Mouse (Mus musculus): ENCODE measurements around the gene Hes7. TPM values are rescaled to one million over a fixed set of nuclear protein-coding genes. Genes with fewer than 3 reads are reported as not detected.

The Hes7 gene
- polyA plus RNA-seq, 1 experiment from 2014 or later = 0.89 TPM

GRCm38 (mm10) chr11:69125041-69125851 is 5.0 kb downstream of the Hes7 start:
- Histone ChIP-seq H3K9ac (peak overlapping the region; percentile 58), H3K4me3 (peak overlapping the region; percentile 55), H3K4me1 (peaks cover 32% of the 10 kb centered on the region), H3K4me2 (peak overlapping the region; percentile 72), H3K27ac (peak overlapping the region; percentile 83), H3K36me3 (replicated peaks) (no peaks in the 10 kb centered on the region), H3K9me3 (no peaks in the 10 kb centered on the region), H3K27me3 (replicated peaks) (peaks cover 8% of the 10 kb centered on the region)
- ATAC-seq (replicated peaks) = peak; percentile 57
- under 1% methylated on average over 24 of the region's 24 CpGs for WGBS

- H3K27ac ChIP-seq = peak within 1 kb of the TSS; percentile 83
- H3K4me3 ChIP-seq = peak within 1 kb of the TSS; percentile 55
- 4% methylated on average over 3 of the region's 3 CpGs for WGBS
- peaks cover 28% of the 10 kb centered on the region for H3K4me1 ChIP-seq
- H3K27me3 ChIP-seq (replicated peaks) = peaks cover 4% of the 10 kb centered on the region; the same call in 1 of the 2 replicates
- peak within 1 kb of the TSS; percentile 58 for H3K9ac ChIP-seq
- H3K9me3 ChIP-seq = no peaks in the 10 kb centered on the region
- H3K36me3 ChIP-seq (replicated peaks) = no peaks in the 10 kb centered on the region
- ATAC-seq (replicated peaks) = no peak
- H3K4me2 ChIP-seq = peak within 1 kb of the TSS; percentile 72
Observed at GRCm38 (mm10) chr11:69125852-69125918, 5.5 kb downstream of the Hes7 start, which contains the start of gene Aloxe3. TSS of gene Aloxe3 (plus strand) at chr11:69125896.

- Histone ChIP-seq H3K4me2 (peak overlapping the region; percentile 72), H3K9ac (peak overlapping the region; percentile 58), H3K27me3 (replicated peaks) (no peaks in the 10 kb centered on the region), H3K36me3 (replicated peaks) (no peaks in the 10 kb centered on the region), H3K4me3 (peak overlapping the region; percentile 55), H3K9me3 (no peaks in the 10 kb centered on the region), H3K4me1 (peaks cover 24% of the 10 kb centered on the region), H3K27ac (peak overlapping the region; percentile 83)
- ATAC-seq (replicated peaks) = no peak
- WGBS = 13% methylated on average over 20 of the region's 20 CpGs
Observed at GRCm38 (mm10) chr11:69125919-69126705, 5.9 kb downstream of the Hes7 start.

- Histone ChIP-seq H3K36me3 (replicated peaks) (no peaks in the 10 kb centered on the region), H3K9me3 (no peaks in the 10 kb centered on the region), H3K4me2 (peak overlapping the region; percentile 72), H3K27me3 (replicated peaks) (no peaks in the 10 kb centered on the region), H3K4me1 (peaks cover 18% of the 10 kb centered on the region), H3K9ac (peak overlapping the region; percentile 58; the same call in 1 of the 2 replicates), H3K27ac (peak overlapping the region; percentile 83; the same call in 1 of the 2 replicates), H3K4me3 (peak overlapping the region; percentile 55)
- ATAC-seq (replicated peaks) = no peak
- WGBS = 43% methylated on average over 2 of the region's 2 CpGs
Observed at GRCm38 (mm10) chr11:69126706-69127095, 6.5 kb downstream of the Hes7 start.

GRCm38 (mm10) chr11:69128426-69129122 is 8.4 kb downstream of the Hes7 start:
- H3K27ac ChIP-seq = no peak overlapping the region
- no peak overlapping the region for H3K4me2 ChIP-seq
- H3K36me3 ChIP-seq (replicated peaks) = no peaks in the 10 kb centered on the region
- WGBS = 76% methylated on average over 8 of the region's 8 CpGs
- H3K4me3 ChIP-seq = no peak overlapping the region
- ATAC-seq (replicated peaks) = no peak
- H3K4me1 ChIP-seq = peaks cover 13% of the 10 kb centered on the region
- no peak overlapping the region for H3K9ac ChIP-seq
- H3K27me3 ChIP-seq (replicated peaks) = no peaks in the 10 kb centered on the region; the same call in 1 of the 2 replicates
- H3K9me3 ChIP-seq = no peaks in the 10 kb centered on the region

- ATAC-seq (replicated peaks) = peak; percentile 29
- H3K4me1 ChIP-seq = peaks cover 15% of the 10 kb centered on the region
- H3K9ac ChIP-seq = no peak overlapping the region
- H3K27ac ChIP-seq = peak overlapping the region; percentile 42
- H3K9me3 ChIP-seq = no peaks in the 10 kb centered on the region
- 16% methylated on average over 5 of the region's 5 CpGs for WGBS
- no peaks in the 10 kb centered on the region for H3K36me3 ChIP-seq (replicated peaks)
- H3K4me2 ChIP-seq = peak overlapping the region; percentile 64
- H3K4me3 ChIP-seq = peak overlapping the region; percentile 40
- H3K27me3 ChIP-seq (replicated peaks) = no peaks in the 10 kb centered on the region; the same call in 1 of the 2 replicates
Observed at GRCm38 (mm10) chr11:69133566-69133922, 13.3 kb downstream of the Hes7 start.

GRCm38 (mm10) chr11:69133923-69134621 is 13.9 kb downstream of the Hes7 start:
- peak; percentile 82 for ATAC-seq (replicated peaks)
- 1% methylated on average over 34 of the region's 34 CpGs for WGBS
- peak overlapping the region; percentile 64 for H3K4me2 ChIP-seq
- H3K36me3 ChIP-seq (replicated peaks) = no peaks in the 10 kb centered on the region
- H3K9ac ChIP-seq = peak overlapping the region; percentile 46
- no peaks in the 10 kb centered on the region for H3K9me3 ChIP-seq
- H3K4me3 ChIP-seq = peak overlapping the region; percentile 40
- H3K27ac ChIP-seq = peak overlapping the region; percentile 42
- peaks cover 15% of the 10 kb centered on the region for H3K4me1 ChIP-seq
- no peaks in the 10 kb centered on the region; the same call in 1 of the 2 replicates for H3K27me3 ChIP-seq (replicated peaks)

GRCm38 (mm10) chr11:69134622-69134968 is 14.4 kb downstream of the Hes7 start:
- H3K9me3 ChIP-seq = no peaks in the 10 kb centered on the region
- peak; percentile 21; the same call in 1 of the 2 replicates for ATAC-seq (replicated peaks)
- peak overlapping the region; percentile 64 for H3K4me2 ChIP-seq
- no peaks in the 10 kb centered on the region for H3K36me3 ChIP-seq (replicated peaks)
- H3K27ac ChIP-seq = no peak overlapping the region
- no peaks in the 10 kb centered on the region; the same call in 1 of the 2 replicates for H3K27me3 ChIP-seq (replicated peaks)
- H3K4me1 ChIP-seq = peaks cover 15% of the 10 kb centered on the region
- 31% methylated on average over 8 of the region's 8 CpGs for WGBS
- H3K9ac ChIP-seq = peak overlapping the region; percentile 46
- peak overlapping the region; percentile 40 for H3K4me3 ChIP-seq

- Histone ChIP-seq H3K4me3 (no peak overlapping the region), H3K27ac (no peak overlapping the region), H3K9me3 (no peaks in the 10 kb centered on the region), H3K36me3 (replicated peaks) (no peaks in the 10 kb centered on the region), H3K27me3 (replicated peaks) (no peaks in the 10 kb centered on the region; the same call in 1 of the 2 replicates), H3K9ac (no peak overlapping the region), H3K4me2 (no peak overlapping the region), H3K4me1 (peaks cover 15% of the 10 kb centered on the region)
- 92% methylated on average over 6 of the region's 6 CpGs for WGBS
- no peak for ATAC-seq (replicated peaks)
Observed at GRCm38 (mm10) chr11:69135361-69135760, 15.2 kb downstream of the Hes7 start.

GRCm38 (mm10) chr11:69147546-69147945 is 27.3 kb downstream of the Hes7 start:
- H3K4me2 ChIP-seq = no peak overlapping the region

GRCm38 (mm10) chr11:69148451-69148960 is 28.3 kb downstream of the Hes7 start:
- no peaks in the 10 kb centered on the region for H3K36me3 ChIP-seq (replicated peaks)
- H3K9ac ChIP-seq = no peak overlapping the region
- no peak overlapping the region for H3K27ac ChIP-seq
- ATAC-seq (replicated peaks) = no peak
- H3K27me3 ChIP-seq (replicated peaks) = peaks cover 3% of the 10 kb centered on the region; the same call in 1 of the 2 replicates
- peaks cover 3% of the 10 kb centered on the region; the same call in 1 of the 2 replicates for H3K4me1 ChIP-seq
- WGBS = 93% methylated on average over 5 of the region's 5 CpGs
- no peak overlapping the region for H3K4me3 ChIP-seq
- no peaks in the 10 kb centered on the region for H3K9me3 ChIP-seq
- H3K4me2 ChIP-seq = no peak overlapping the region

More at GRCm38 (mm10) chr11:69147546-69147945, 27.3 kb downstream of the Hes7 start:
- Histone ChIP-seq H3K4me3 (no peak overlapping the region), H3K27ac (no peak overlapping the region), H3K27me3 (replicated peaks) (peaks cover 3% of the 10 kb centered on the region), H3K36me3 (replicated peaks) (no peaks in the 10 kb centered on the region), H3K9ac (no peak overlapping the region), H3K4me1 (peaks cover 3% of the 10 kb centered on the region; the same call in 1 of the 2 replicates), H3K9me3 (no peaks in the 10 kb centered on the region)
- no peak for ATAC-seq (replicated peaks)
- 72% methylated on average over 7 of the region's 7 CpGs for WGBS

Measured in midbrain, embryonic 15.5 days (tissue).